ENCODE assay signal across 8 mouse cellular contexts in genomic region chr6:52005963-52006648, GRCm38 (mm10). TPM values are rescaled to one million over a fixed set of nuclear protein-coding genes. Genes with fewer than 3 reads are reported as not detected.
A peak's percentile ranks its signal among the peaks of the same experiment; 100 is the strongest.
DNase-seq lines count a peak whose midpoint lies in the region; ATAC-seq and TF ChIP-seq lines count a peak whose summit lies in the region.

No protein-coding gene starts in this region.

- H3K27me3 ChIP-seq in intestine, postnatal 0 days (replicated peaks; ENCODE audit: control insufficient read depth, insufficient read depth, low read length): peaks cover 12% of the 10 kb centered on the region; the same call in 1 of the 2 replicates
- peaks cover 43% of the 10 kb centered on the region for H3K27me3 ChIP-seq in lung, embryonic 15.5 days
- peaks cover 5% of the 10 kb centered on the region; the same call in 1 of the 2 replicates for H3K27me3 ChIP-seq in stomach, embryonic 15.5 days (replicated peaks)

- H3K27ac ChIP-seq in intestine, postnatal 0 days (ENCODE audit: low read depth, low read length): no peak overlapping the region
- peak overlapping the region; percentile 53 for H3K27ac ChIP-seq in lung, embryonic 15.5 days
- peak overlapping the region; percentile 22; the same call in 1 of the 2 replicates for H3K27ac ChIP-seq in stomach, embryonic 15.5 days

- no peaks in the 10 kb centered on the region for H3K4me1 ChIP-seq in intestine, postnatal 0 days (replicated peaks; ENCODE audit: control insufficient read depth, insufficient read depth, low read length)
- H3K4me1 ChIP-seq in lung, embryonic 15.5 days: peaks cover 17% of the 10 kb centered on the region
- peaks cover 8% of the 10 kb centered on the region; the same call in 1 of the 2 replicates for H3K4me1 ChIP-seq in stomach, embryonic 15.5 days

- no peaks in the 10 kb centered on the region for H3K9me3 ChIP-seq in intestine, postnatal 0 days (ENCODE audit: control insufficient read depth)
- H3K9me3 ChIP-seq in lung, embryonic 15.5 days: no peaks in the 10 kb centered on the region
- no peaks in the 10 kb centered on the region for H3K9me3 ChIP-seq in stomach, embryonic 15.5 days

- TF ChIP-seq CTCF in intestine, postnatal 0 days (IDR thresholded peaks at IDR 0.05; ENCODE audit: low read depth): no peak

- peak overlapping the region; percentile 52 for H3K4me2 ChIP-seq in intestine, postnatal 0 days (replicated peaks; ENCODE audit: low read depth)
- H3K4me2 ChIP-seq in lung, embryonic 15.5 days: peak overlapping the region; percentile 53
- peak overlapping the region; percentile 40 for H3K4me2 ChIP-seq in stomach, embryonic 15.5 days

- peak overlapping the region; percentile 17; the same call in 1 of the 2 replicates for H3K9ac ChIP-seq in intestine, postnatal 0 days (ENCODE audit: low read depth, low read length)
- H3K9ac ChIP-seq in lung, embryonic 15.5 days: peak overlapping the region; percentile 43
- H3K9ac ChIP-seq in stomach, embryonic 15.5 days: no peak overlapping the region

- no peaks in the 10 kb centered on the region for H3K36me3 ChIP-seq in intestine, postnatal 0 days (ENCODE audit: control insufficient read depth, insufficient read depth)
- no peaks in the 10 kb centered on the region for H3K36me3 ChIP-seq in lung, embryonic 15.5 days
- no peaks in the 10 kb centered on the region for H3K36me3 ChIP-seq in stomach, embryonic 15.5 days

- H3K4me3 ChIP-seq in intestine, postnatal 0 days (ENCODE audit: low read depth, low read length): 0 out of 2 replicates have a peak overlapping the region, but pooled peaks have one; percentile 9
- peak overlapping the region; percentile 18 for H3K4me3 ChIP-seq in lung, embryonic 15.5 days
- peak overlapping the region; percentile 17 for H3K4me3 ChIP-seq in stomach, embryonic 15.5 days (replicated peaks)

- ATAC-seq in intestine, postnatal 0 days: no peak
- no peak for ATAC-seq in lung, embryonic 15.5 days (ENCODE audit: borderline replicate concordance, extremely low read depth, low FRiP score, low TSS enrichment)
- ATAC-seq in stomach, embryonic 15.5 days (ENCODE audit: insufficient read depth, low FRiP score, low read depth): no peak

- 25% methylated on average over 19 of the region's 19 CpGs for whole genome bisulfite sequencing in intestine, postnatal 0 days
- 9% methylated on average over 19 of the region's 19 CpGs for WGBS in lung, embryonic 15.5 days
- 27% methylated on average over 19 of the region's 19 CpGs for WGBS in stomach, embryonic 15.5 days

- DNase-seq in heart, adult 18-20 months: peak; percentile 39 to 45
- no peak for DNase-seq in heart, adult 9 months (ENCODE audit: low spot score in 2 of 2)
- DNase-seq in Muller cell, postnatal 12 days (ENCODE audit: inconsistent ontology term): peak; percentile 42
- peak; percentile 34 for DNase-seq in embryo, embryonic 11.5 days (ENCODE audit: low read depth, low spot score)
- DNase-seq in MN1 (ENCODE audit: low spot score): no peak

RNA-seq across cellular contexts. Expression of gene Skap2, which starts 6.2 kb away (rescaled TPM):
- 10 to 100 TPM in 1 of 2 experiments, 1 to 10 TPM in 1; 8.5 to 12.6 TPM for total RNA-seq in heart, adult 18-20 months (2021)
- polyA plus RNA-seq in intestine, postnatal 0 days (2015; fragmentation: Nextera tagmentation; extraction: Ambion mirVana): 40.3 and 45.4 TPM in 2 replicates
- 59.3 and 65.0 TPM in 2 replicates for polyA plus RNA-seq in lung, embryonic 15.5 days (2015; fragmentation: Nextera tagmentation; extraction: Ambion mirVana)
- 42.1 and 45.7 TPM in 2 replicates for polyA plus RNA-seq in stomach, embryonic 15.5 days (2015; fragmentation: Nextera tagmentation; extraction: Ambion mirVana)

Comparison
In these comparisons a context has a peak if more than half of its experiments do, and no peak if none do; other contexts are left out.
1. DNase-seq: peak in heart, adult 18-20 months (2 of 2), Muller cell, postnatal 12 days (single experiment) and embryo, embryonic 11.5 days (single experiment); none in heart, adult 9 months (0 of 2) and MN1 (single experiment).
2. Peak in every context shown above with its lines, with median percentiles within 50 percentile points of each other: H3K4me2 ChIP-seq and H3K4me3 ChIP-seq.